Mouse (Mus musculus) liver, adult 2 months (tissue): ENCODE results near the gene Hcfc2.

Experiments used
- CTCF ChIP-seq: fragments of 200-500 bp; IDR thresholded peaks from 2 replicates; pipeline ENCODE4 v1.5.1; 2011; ENCODE audit warnings: low read depth, low read length, control low read depth
- POLR2A ChIP-seq: fragments of 200-500 bp; IDR thresholded peaks from 2 replicates; pipeline ENCODE4 v1.6.1; 2011; ENCODE audit warnings: low read length, control low read depth; ENCODE audit not compliant: insufficient read depth; ENCODE audit errors: extremely low read depth

GRCm38 (mm10) chr10:82756466-82756865 lies 60.5 kb downstream of the Hcfc2 start:
- no peak for TF ChIP-seq POLR2A
- TF ChIP-seq CTCF = no peak
